Mouse (Mus musculus): Measurements from ENCODE around the gene Kncn.
A peak's percentile ranks its signal among the peaks of the same experiment; 100 is the strongest.

The Kncn gene

GRCm38 (mm10) chr4:115878828-115879227 lies 5.4 kb upstream of the Kncn start:
- DNase-seq (ENCODE audit: low spot score in 2 of 2) = no peak

DNA sequence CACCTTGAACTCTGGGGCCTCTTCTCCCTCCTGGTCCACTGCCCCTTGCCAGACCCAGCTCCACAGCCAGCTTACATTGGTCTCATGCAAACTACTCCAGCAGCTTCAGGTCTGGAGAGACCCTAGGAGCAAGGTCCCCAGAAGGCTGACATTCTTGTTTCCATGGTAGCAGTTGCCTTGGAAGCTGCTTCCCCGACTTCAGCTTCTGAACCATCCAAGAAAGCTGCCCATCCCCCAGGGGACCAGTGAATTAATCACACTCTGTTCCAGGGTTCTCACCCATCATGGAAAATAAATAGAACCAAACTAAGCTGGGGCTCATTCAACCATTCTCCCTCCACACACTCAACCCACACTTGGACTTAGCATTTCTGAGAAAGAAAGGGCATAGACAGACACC lies 3.0 kb upstream of the Kncn start:
- DNase-seq (ENCODE audit: low spot score in 2 of 2) = no peak

GRCm38 (mm10) chr4:115882195-115882594 lies 2.0 kb upstream of the Kncn start:
- no peak for DNase-seq (ENCODE audit: low spot score in 2 of 2)

DNA sequence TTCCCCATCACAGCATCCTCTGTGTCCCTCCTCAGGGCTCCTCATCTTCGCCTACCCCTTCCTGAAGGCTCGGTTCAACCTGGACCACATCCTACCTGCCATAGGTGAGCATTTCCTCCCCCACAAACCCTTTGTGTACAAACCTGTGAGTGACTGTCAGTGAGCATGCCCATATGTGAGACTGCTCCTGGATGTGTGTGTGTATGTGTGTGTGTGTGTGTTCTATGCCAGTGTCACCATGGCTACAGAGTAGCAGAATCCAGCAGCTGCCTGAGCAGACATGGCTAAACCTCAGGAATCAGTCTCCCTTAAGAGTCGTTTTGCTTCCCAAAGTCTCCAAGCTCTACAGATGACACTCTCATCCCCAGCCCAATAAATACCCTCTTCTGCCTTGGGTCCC lies 1.6 kb downstream of the Kncn start:
- no peak for DNase-seq (ENCODE audit: low spot score in 2 of 2)

DNA sequence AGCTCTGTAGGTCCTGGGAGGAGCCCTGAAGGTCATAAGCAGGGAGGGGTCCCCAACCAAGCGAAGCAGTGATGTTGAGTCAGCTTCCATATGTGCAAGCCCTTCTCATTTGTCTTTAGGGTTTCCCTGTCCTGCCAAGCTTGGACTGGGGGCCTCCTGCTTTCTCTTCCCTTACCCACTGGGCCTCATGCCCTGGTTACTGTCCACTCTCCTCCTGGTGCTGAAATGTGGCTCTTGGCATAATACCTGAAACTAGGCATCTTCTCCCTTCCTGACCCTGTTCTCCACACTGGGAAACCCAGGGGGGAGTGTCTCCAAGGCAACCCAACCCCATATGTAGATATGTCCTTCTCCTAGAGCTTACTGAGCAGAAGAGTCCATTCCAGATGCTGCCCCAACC lies 2.7 kb downstream of the Kncn start:
- DNase-seq (ENCODE audit: low spot score in 2 of 2) = no peak

DNA sequence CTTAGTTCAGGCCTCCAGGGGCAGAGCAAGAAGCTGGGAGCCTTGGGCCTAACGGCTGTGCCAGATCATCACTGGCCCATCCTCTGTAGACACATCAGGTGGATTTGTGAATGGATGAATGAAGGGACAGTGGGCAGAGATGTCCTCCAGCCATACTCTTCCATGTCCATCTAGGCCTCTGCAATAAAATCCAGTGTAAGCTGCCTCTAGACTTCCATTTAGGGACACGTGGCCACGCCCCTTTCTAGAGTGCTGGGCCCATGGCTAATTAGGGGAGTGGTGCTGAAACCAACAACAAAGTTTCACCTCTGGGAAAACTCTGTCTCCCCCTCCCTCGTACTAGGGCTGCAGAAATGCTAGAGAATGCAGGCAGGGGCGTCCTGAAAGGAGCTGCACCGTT lies 5.9 kb downstream of the Kncn start:
- DNase-seq (ENCODE audit: low spot score in 2 of 2) = no peak

- no peak for DNase-seq (ENCODE audit: low spot score in 2 of 2)
Observed at GRCm38 (mm10) chr4:115890553-115890952, 6.4 kb downstream of the Kncn start, which contains the start of gene 6430628N08Rik. 6430628N08Rik (plus strand) TSS chr4:115890665.

DNA sequence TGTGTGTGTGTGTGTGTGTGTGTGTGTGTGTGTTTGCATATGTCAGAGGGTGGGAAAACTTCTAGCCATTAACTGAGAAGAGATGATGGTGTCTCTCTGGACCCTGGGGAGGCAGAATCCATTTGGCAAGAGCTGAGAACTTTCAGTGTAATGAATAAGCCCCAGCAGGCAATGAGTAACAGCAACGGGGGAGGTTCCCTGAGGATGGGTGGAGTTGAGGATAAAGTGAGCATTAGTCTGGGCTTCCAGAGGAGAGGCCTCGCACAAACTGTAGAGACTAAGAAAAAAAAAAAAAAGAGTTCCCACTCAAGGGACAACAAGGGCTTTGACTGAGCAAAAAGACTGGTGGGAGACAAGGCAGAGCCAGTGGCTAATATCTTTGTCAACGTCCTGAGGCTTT lies 10.1 kb downstream of the Kncn start:
- DNase-seq (ENCODE audit: low spot score in 2 of 2) = no peak

DNA sequence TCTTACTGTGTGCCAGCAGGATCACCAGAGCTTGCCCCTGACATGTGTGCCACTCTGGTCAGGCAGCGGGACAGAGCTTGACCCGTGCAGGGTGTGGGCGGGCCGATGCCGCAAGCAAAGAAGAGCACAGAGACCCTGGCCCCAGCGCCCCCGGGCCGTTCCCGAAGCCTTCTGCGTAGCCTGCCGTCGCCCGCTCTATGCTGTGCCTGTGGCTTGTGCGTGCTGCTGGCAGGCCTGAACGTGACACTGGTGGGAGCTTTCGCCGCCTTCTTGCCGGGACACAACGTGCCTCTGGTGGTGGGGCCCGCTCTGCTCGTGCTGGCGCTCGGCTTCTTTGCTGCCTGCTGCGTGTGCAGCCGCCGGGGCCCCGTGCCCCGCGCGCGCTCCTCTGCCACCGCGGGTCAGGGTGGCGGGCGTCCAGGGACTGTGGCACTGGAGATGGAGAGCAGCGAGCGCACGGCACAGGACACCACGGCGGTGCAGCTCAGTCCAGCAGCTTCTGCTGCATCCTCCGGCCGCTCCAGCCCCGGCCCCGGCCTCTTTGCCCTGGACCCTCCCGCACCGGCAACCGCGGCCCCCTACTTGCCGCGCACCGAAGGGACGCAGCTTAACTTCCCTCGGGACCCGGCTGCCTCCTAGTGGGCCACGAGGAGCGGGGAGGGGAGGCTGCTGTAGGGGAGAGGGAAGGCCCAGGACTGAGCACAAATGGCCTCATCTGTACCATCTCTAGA lies 13.9 kb downstream of the Kncn start:
- DNase-seq (ENCODE audit: low spot score in 2 of 2) = no peak

DNA sequence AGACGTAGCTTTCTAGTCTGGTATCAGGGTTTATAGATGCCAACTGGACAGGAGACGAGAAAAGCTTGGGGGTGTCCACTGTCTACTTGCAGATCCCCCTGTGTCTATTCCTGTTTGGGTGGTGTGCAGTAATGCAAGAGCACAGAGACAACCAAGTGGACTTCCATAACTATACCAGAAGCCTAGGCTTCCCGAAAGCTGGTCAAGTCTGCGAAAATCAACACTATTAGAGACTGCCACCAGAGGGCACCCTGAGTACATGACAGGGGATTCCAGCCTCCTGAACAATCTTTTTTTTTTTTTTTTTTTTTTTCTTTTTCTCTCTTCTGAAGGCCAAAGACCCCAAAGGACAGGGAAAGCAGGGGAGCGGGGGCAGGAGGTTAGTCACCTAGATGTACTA lies 18.6 kb downstream of the Kncn start:
- DNase-seq (ENCODE audit: low spot score in 2 of 2) = peak; percentile 16 to 69

DNA sequence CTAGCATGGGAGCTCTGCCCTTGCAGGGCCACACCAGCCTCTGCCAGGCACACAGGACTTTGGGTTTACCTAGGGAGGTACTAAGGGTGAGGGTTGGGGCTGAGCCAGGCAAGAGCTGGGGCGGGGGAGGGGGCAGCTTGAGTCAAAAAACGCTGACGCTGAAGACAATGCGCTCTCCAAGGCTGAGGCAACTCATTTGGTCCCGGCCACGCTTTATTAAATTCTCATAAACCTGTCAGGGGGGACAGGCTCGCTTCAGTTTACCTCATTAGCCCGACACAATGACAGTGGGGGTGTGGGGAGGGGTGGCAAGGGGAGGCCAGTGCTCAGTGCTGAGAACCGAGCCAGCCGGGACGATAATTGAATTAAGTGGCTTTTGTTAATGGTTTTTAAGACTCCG lies 20.2 kb downstream of the Kncn start:
- no peak for DNase-seq (ENCODE audit: low spot score in 2 of 2)

DNA sequence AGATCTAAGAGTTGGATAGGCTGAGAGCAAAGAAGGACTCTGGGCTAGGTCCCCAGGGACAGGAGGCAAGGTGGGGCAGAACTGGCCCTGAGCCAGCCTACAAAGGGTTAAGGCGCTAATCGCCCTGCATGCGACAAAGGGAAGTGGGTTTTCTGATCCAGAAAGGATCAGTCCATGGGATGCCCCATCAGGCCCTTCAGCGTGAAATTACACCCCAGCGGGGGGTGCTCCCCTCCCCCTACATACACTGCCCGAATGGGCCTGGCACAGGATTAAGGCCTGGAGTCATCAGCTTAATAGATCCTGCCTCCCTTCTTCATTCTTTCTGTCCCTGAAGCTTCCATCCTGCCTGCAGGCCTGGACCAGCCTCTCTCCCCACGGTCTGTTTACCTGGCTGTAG lies 21.5 kb downstream of the Kncn start:
- no peak for DNase-seq (ENCODE audit: low spot score in 2 of 2)

DNA sequence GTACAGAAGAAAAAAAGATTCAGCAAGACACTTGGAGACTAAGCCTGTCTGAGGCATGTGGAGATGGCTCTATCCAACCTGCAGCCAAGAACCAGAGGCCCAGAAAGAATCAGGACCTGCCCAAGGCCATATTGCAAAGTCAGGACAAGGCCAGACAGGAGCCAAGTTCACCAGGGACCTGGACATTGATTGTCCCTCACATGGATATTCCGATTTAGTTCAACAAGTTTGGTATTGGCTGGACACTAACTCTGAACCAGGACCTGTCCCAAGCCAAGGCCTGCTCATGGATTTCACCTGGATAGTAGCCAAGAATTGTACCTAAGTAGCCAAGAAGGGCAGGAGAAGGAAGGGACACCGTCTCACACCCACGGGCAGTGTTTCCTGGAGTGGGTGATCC lies 22.6 kb downstream of the Kncn start:
- DNase-seq (ENCODE audit: low spot score in 2 of 2) = no peak

- DNase-seq (ENCODE audit: low spot score in 2 of 2) = no peak
Observed at GRCm38 (mm10) chr4:115907994-115908393, 23.8 kb downstream of the Kncn start.

DNA sequence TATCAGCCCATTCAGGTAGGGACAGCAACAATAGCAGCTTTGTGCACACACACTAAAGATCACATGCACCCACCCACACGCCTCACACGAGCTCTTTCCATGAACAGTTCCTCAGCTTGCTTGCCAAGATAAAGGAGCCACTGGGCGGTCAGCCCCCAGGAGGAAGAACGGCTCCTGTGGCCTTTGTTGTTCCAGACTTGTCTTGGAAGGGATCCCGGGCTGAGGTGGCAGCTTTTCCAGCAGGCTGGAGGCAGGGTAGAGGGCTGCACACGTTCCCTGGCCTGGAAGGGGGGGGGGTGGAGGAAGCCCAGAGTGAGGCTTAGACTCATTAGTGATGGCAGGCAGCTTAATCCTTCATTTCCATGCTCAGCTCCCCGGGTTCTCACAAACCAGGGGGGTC lies 24.4 kb downstream of the Kncn start:
- no peak for DNase-seq (ENCODE audit: low spot score in 2 of 2)

DNA sequence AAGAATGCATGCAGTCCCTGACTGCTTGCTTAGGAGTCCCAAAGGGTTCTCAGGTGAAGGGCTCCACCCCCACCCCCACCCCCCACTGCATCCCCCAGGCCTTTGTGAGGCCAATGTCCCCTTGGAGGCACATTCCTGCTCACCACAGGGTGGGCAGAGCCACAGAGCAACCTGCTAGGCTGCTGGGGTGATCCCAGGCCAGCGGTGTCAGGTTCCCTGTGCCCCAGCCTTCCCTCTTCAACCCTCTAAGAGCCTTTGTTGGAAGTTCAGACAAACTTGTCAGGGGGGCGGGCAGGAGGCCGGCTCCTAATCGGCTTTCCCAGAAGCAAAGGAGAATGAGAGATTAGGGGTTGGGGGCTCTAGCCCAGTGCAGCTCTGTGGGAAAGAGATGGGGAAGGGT lies 27.4 kb downstream of the Kncn start:
- DNase-seq (ENCODE audit: low spot score in 2 of 2) = no peak

GRCm38 (mm10) chr4:115919911-115920310 lies 35.7 kb downstream of the Kncn start:
- no peak for DNase-seq (ENCODE audit: low spot score in 2 of 2)

DNA sequence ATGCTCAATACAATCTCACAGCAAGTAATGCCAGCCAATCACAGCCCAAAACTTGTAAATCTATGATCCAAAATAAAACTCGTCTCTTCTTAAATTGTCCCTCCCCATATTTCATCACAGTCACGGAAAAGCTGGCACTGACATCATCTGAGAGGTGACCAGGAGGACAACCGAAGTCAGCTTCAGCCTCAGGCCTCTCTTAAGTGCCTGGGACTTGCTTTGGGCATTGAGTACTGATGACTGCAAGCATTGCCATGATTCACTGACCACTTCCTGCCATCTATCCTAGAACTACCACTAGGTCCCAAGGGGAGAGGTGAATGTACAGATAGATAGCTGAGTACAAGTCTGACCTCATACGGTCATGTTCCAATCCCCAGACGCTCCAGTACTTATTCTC lies 38.5 kb downstream of the Kncn start:
- no peak for DNase-seq (ENCODE audit: low spot score in 2 of 2)

- no peak for DNase-seq (ENCODE audit: low spot score in 2 of 2)
Observed at GRCm38 (mm10) chr4:115923262-115923880, 39.2 kb downstream of the Kncn start.

- DNase-seq (ENCODE audit: low spot score in 2 of 2) = no peak
Observed at GRCm38 (mm10) chr4:115927637-115928036, 43.4 kb downstream of the Kncn start.

- no peak for DNase-seq (ENCODE audit: low spot score in 2 of 2)
Observed at GRCm38 (mm10) chr4:115931556-115932088, 47.4 kb downstream of the Kncn start.

- DNase-seq (ENCODE audit: low spot score in 2 of 2) = no peak
Observed at GRCm38 (mm10) chr4:115935835-115936581, 51.8 kb downstream of the Kncn start.

- DNase-seq (ENCODE audit: low spot score in 2 of 2) = no peak
Observed at GRCm38 (mm10) chr4:115936646-115937045, 52.4 kb downstream of the Kncn start.

All from thymus, postnatal 10 days (tissue).